Mouse (Mus musculus): ENCODE results near the gene Gdap1l1.

DNA sequence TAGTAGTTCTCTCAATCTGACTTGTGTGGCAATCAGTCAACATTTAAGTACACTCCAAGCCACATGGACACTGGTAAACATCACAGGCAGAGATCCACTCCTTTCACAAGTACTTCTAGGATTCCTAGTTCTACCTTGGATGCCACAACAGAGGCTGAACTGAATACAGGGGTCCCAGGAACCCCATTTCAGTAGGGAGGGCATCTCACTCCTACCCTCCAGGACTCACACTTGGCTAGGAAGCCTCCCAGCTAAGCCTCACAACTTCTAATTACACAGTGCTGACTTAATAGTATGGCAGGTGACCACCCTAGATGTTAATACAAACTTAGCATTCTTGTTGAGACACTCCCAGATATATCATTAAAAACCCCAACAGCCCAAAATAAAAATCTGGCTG, 20.4 kb upstream of the Gdap1l1 start:
- TF ChIP-seq GATA1 (IDR thresholded peaks at IDR 0.05; ENCODE audit: borderline replicate concordance, low read length): no peak
- no peak for TF ChIP-seq CTCF (IDR thresholded peaks at IDR 0.05; ENCODE audit: low read depth, low read length)
- TF ChIP-seq POLR2AphosphoS5 (IDR thresholded peaks at IDR 0.05; ENCODE audit: insufficient replicate concordance, low read depth, low read length): no peak
- no peak for TF ChIP-seq TAL1 (conservative IDR thresholded peaks at IDR 0.05; ENCODE audit: low read depth, low read length)
- TF ChIP-seq GATA2 (IDR thresholded peaks at IDR 0.05; ENCODE audit: borderline replicate concordance, low read depth, low read length): no peak
